Mouse (Mus musculus): ENCODE data around the gene 1700086D15Rik. TPM values are rescaled to one million over a fixed set of nuclear protein-coding genes. Genes with fewer than 3 reads are reported as not detected.

1700086D15Rik gene
- polyA plus RNA-seq, 1 experiment from 2014 or later = not detected

- no peak for ATAC-seq (ENCODE audit: insufficient number of reproducible peaks, insufficient read depth, low FRiP score, low read depth)
- Histone ChIP-seq H3K4me3 (ENCODE audit: low read depth, low read length) (no peak overlapping the region), H3K4me2 (replicated peaks; ENCODE audit: low read depth, low read length) (no peak overlapping the region), H3K36me3 (ENCODE audit: control insufficient read depth, insufficient read depth, low read length) (no peaks in the 10 kb centered on the region), H3K27me3 (ENCODE audit: control insufficient read depth, insufficient read depth, low read length) (no peaks in the 10 kb centered on the region), H3K9me3 (ENCODE audit: control insufficient read depth, low read depth, low read length) (no peaks in the 10 kb centered on the region), H3K9ac (replicated peaks; ENCODE audit: low read depth, low read length) (no peak overlapping the region), H3K4me1 (ENCODE audit: control insufficient read depth, insufficient read depth, low read length) (0 out of 2 replicates have a peak, but pooled peaks cover 3% of the 10 kb centered on the region), H3K27ac (ENCODE audit: low read length) (no peak overlapping the region)
- WGBS = 58% methylated on average over 9 of the region's 9 CpGs
These were observed 33.1 kb downstream of the 1700086D15Rik start for GRCm38 (mm10) chr11:65126566-65126965.

GRCm38 (mm10) chr11:65124913-65125418 is 34.7 kb downstream of the 1700086D15Rik start:
- H3K9ac ChIP-seq (replicated peaks; ENCODE audit: low read depth, low read length) = no peak overlapping the region
- peak; percentile 58 for ATAC-seq (ENCODE audit: insufficient number of reproducible peaks, insufficient read depth, low FRiP score, low read depth)

GRCm38 (mm10) chr11:65120276-65120675 is 39.4 kb downstream of the 1700086D15Rik start:
- Histone ChIP-seq H3K36me3 (ENCODE audit: control insufficient read depth, insufficient read depth, low read length) (no peaks in the 10 kb centered on the region), H3K4me1 (ENCODE audit: control insufficient read depth, insufficient read depth, low read length) (no peaks in the 10 kb centered on the region), H3K9me3 (ENCODE audit: control insufficient read depth, low read depth, low read length) (no peaks in the 10 kb centered on the region), H3K4me3 (ENCODE audit: low read depth, low read length) (no peak overlapping the region), H3K27me3 (ENCODE audit: control insufficient read depth, insufficient read depth, low read length) (no peaks in the 10 kb centered on the region), H3K9ac (replicated peaks; ENCODE audit: low read depth, low read length) (no peak overlapping the region), H3K27ac (ENCODE audit: low read length) (no peak overlapping the region), H3K4me2 (replicated peaks; ENCODE audit: low read depth, low read length) (no peak overlapping the region)
- WGBS = 86% methylated on average over 4 of the region's 4 CpGs
- ATAC-seq (ENCODE audit: insufficient number of reproducible peaks, insufficient read depth, low FRiP score, low read depth) = no peak

More at GRCm38 (mm10) chr11:65124913-65125418, 34.7 kb downstream of the 1700086D15Rik start:
- WGBS = 59% methylated on average over 8 of the region's 8 CpGs
- H3K4me1 ChIP-seq (ENCODE audit: control insufficient read depth, insufficient read depth, low read length) = 0 out of 2 replicates have a peak, but pooled peaks cover 3% of the 10 kb centered on the region
- H3K36me3 ChIP-seq (ENCODE audit: control insufficient read depth, insufficient read depth, low read length) = no peaks in the 10 kb centered on the region
- H3K27me3 ChIP-seq (ENCODE audit: control insufficient read depth, insufficient read depth, low read length) = no peaks in the 10 kb centered on the region
- H3K4me2 ChIP-seq (replicated peaks; ENCODE audit: low read depth, low read length) = no peak overlapping the region
- no peak overlapping the region for H3K4me3 ChIP-seq (ENCODE audit: low read depth, low read length)
- H3K9me3 ChIP-seq (ENCODE audit: control insufficient read depth, low read depth, low read length) = no peaks in the 10 kb centered on the region
- H3K27ac ChIP-seq (ENCODE audit: low read length) = no peak overlapping the region

GRCm38 (mm10) chr11:65115811-65116210 is 43.9 kb downstream of the 1700086D15Rik start:
- 77% methylated on average over 6 of the region's 6 CpGs for WGBS
- H3K4me3 ChIP-seq (ENCODE audit: low read depth, low read length) = no peak overlapping the region
- no peak for ATAC-seq (ENCODE audit: insufficient number of reproducible peaks, insufficient read depth, low FRiP score, low read depth)
- no peak overlapping the region for H3K27ac ChIP-seq (ENCODE audit: low read length)
- H3K36me3 ChIP-seq (ENCODE audit: control insufficient read depth, insufficient read depth, low read length) = no peaks in the 10 kb centered on the region
- H3K9me3 ChIP-seq (ENCODE audit: control insufficient read depth, low read depth, low read length) = no peaks in the 10 kb centered on the region
- no peaks in the 10 kb centered on the region for H3K27me3 ChIP-seq (ENCODE audit: control insufficient read depth, insufficient read depth, low read length)
- peaks cover 14% of the 10 kb centered on the region; the same call in 1 of the 2 replicates for H3K4me1 ChIP-seq (ENCODE audit: control insufficient read depth, insufficient read depth, low read length)
- no peak overlapping the region for H3K4me2 ChIP-seq (replicated peaks; ENCODE audit: low read depth, low read length)
- no peak overlapping the region for H3K9ac ChIP-seq (replicated peaks; ENCODE audit: low read depth, low read length)

- H3K27ac ChIP-seq (ENCODE audit: low read length) = no peak overlapping the region
- H3K27me3 ChIP-seq (ENCODE audit: control insufficient read depth, insufficient read depth, low read length) = no peaks in the 10 kb centered on the region
- no peaks in the 10 kb centered on the region for H3K9me3 ChIP-seq (ENCODE audit: control insufficient read depth, low read depth, low read length)
- no peak for ATAC-seq (ENCODE audit: insufficient number of reproducible peaks, insufficient read depth, low FRiP score, low read depth)
- H3K36me3 ChIP-seq (ENCODE audit: control insufficient read depth, insufficient read depth, low read length) = no peaks in the 10 kb centered on the region
- H3K4me2 ChIP-seq (replicated peaks; ENCODE audit: low read depth, low read length) = no peak overlapping the region
- H3K9ac ChIP-seq (replicated peaks; ENCODE audit: low read depth, low read length) = no peak overlapping the region
- H3K4me1 ChIP-seq (ENCODE audit: control insufficient read depth, insufficient read depth, low read length) = peaks cover 14% of the 10 kb centered on the region; the same call in 1 of the 2 replicates
- 34% methylated on average over 4 of the region's 4 CpGs for WGBS
- H3K4me3 ChIP-seq (ENCODE audit: low read depth, low read length) = no peak overlapping the region
These were observed 47.6 kb downstream of the 1700086D15Rik start for GRCm38 (mm10) chr11:65112086-65112485.

GRCm38 (mm10) chr11:65111651-65112050 is 48.0 kb downstream of the 1700086D15Rik start:
- no peak overlapping the region for H3K4me2 ChIP-seq (replicated peaks; ENCODE audit: low read depth, low read length)
- 38% methylated on average over 5 of the region's 5 CpGs for WGBS
- ATAC-seq (ENCODE audit: insufficient number of reproducible peaks, insufficient read depth, low FRiP score, low read depth) = no peak

GRCm38 (mm10) chr11:65110058-65110457 is 49.6 kb downstream of the 1700086D15Rik start:
- H3K9ac ChIP-seq (replicated peaks; ENCODE audit: low read depth, low read length) = no peak overlapping the region
- H3K36me3 ChIP-seq (ENCODE audit: control insufficient read depth, insufficient read depth, low read length) = no peaks in the 10 kb centered on the region
- 71% methylated on average over 10 of the region's 10 CpGs for WGBS
- H3K27ac ChIP-seq (ENCODE audit: low read length) = no peak overlapping the region
- H3K9me3 ChIP-seq (ENCODE audit: control insufficient read depth, low read depth, low read length) = no peaks in the 10 kb centered on the region
- no peak overlapping the region for H3K4me2 ChIP-seq (replicated peaks; ENCODE audit: low read depth, low read length)
- no peaks in the 10 kb centered on the region for H3K27me3 ChIP-seq (ENCODE audit: control insufficient read depth, insufficient read depth, low read length)
- no peak for ATAC-seq (ENCODE audit: insufficient number of reproducible peaks, insufficient read depth, low FRiP score, low read depth)
- H3K4me1 ChIP-seq (ENCODE audit: control insufficient read depth, insufficient read depth, low read length) = peaks cover 14% of the 10 kb centered on the region; the same call in 1 of the 2 replicates
- H3K4me3 ChIP-seq (ENCODE audit: low read depth, low read length) = no peak overlapping the region

More at GRCm38 (mm10) chr11:65111651-65112050, 48.0 kb downstream of the 1700086D15Rik start:
- no peaks in the 10 kb centered on the region for H3K9me3 ChIP-seq (ENCODE audit: control insufficient read depth, low read depth, low read length)
- H3K4me3 ChIP-seq (ENCODE audit: low read depth, low read length) = no peak overlapping the region
- no peaks in the 10 kb centered on the region for H3K27me3 ChIP-seq (ENCODE audit: control insufficient read depth, insufficient read depth, low read length)
- H3K36me3 ChIP-seq (ENCODE audit: control insufficient read depth, insufficient read depth, low read length) = no peaks in the 10 kb centered on the region
- H3K9ac ChIP-seq (replicated peaks; ENCODE audit: low read depth, low read length) = no peak overlapping the region
- peaks cover 14% of the 10 kb centered on the region; the same call in 1 of the 2 replicates for H3K4me1 ChIP-seq (ENCODE audit: control insufficient read depth, insufficient read depth, low read length)
- no peak overlapping the region for H3K27ac ChIP-seq (ENCODE audit: low read length)

GRCm38 (mm10) chr11:65107734-65108171 is 51.9 kb downstream of the 1700086D15Rik start:
- H3K4me2 ChIP-seq (replicated peaks; ENCODE audit: low read depth, low read length) = no peak overlapping the region
- no peak overlapping the region for H3K27ac ChIP-seq (ENCODE audit: low read length)
- H3K9ac ChIP-seq (replicated peaks; ENCODE audit: low read depth, low read length) = no peak overlapping the region
- H3K9me3 ChIP-seq (ENCODE audit: control insufficient read depth, low read depth, low read length) = no peaks in the 10 kb centered on the region
- H3K4me1 ChIP-seq (ENCODE audit: control insufficient read depth, insufficient read depth, low read length) = peaks cover 14% of the 10 kb centered on the region; the same call in 1 of the 2 replicates
- no peak for ATAC-seq (ENCODE audit: insufficient number of reproducible peaks, insufficient read depth, low FRiP score, low read depth)
- 73% methylated on average over 5 of the region's 5 CpGs for WGBS
- H3K27me3 ChIP-seq (ENCODE audit: control insufficient read depth, insufficient read depth, low read length) = no peaks in the 10 kb centered on the region
- H3K36me3 ChIP-seq (ENCODE audit: control insufficient read depth, insufficient read depth, low read length) = no peaks in the 10 kb centered on the region
- no peak overlapping the region for H3K4me3 ChIP-seq (ENCODE audit: low read depth, low read length)

GRCm38 (mm10) chr11:65107151-65107550 is 52.5 kb downstream of the 1700086D15Rik start:
- no peak overlapping the region for H3K27ac ChIP-seq (ENCODE audit: low read length)
- no peak overlapping the region for H3K9ac ChIP-seq (replicated peaks; ENCODE audit: low read depth, low read length)
- H3K27me3 ChIP-seq (ENCODE audit: control insufficient read depth, insufficient read depth, low read length) = no peaks in the 10 kb centered on the region
- H3K4me2 ChIP-seq (replicated peaks; ENCODE audit: low read depth, low read length) = no peak overlapping the region
- H3K4me1 ChIP-seq (ENCODE audit: control insufficient read depth, insufficient read depth, low read length) = peaks cover 12% of the 10 kb centered on the region; the same call in 1 of the 2 replicates
- ATAC-seq (ENCODE audit: insufficient number of reproducible peaks, insufficient read depth, low FRiP score, low read depth) = no peak
- H3K9me3 ChIP-seq (ENCODE audit: control insufficient read depth, low read depth, low read length) = no peaks in the 10 kb centered on the region
- no peaks in the 10 kb centered on the region for H3K36me3 ChIP-seq (ENCODE audit: control insufficient read depth, insufficient read depth, low read length)
- 59% methylated on average over 4 of the region's 4 CpGs for WGBS
- no peak overlapping the region for H3K4me3 ChIP-seq (ENCODE audit: low read depth, low read length)
